Mouse (Mus musculus): Measurements from ENCODE around the gene Ptchd3. TPM values are rescaled to one million over a fixed set of nuclear protein-coding genes. Genes with fewer than 3 reads are reported as not detected.

Gene Ptchd3
- polyA plus RNA-seq, 1 experiment from 2014 or later: 0.04 TPM

DNA sequence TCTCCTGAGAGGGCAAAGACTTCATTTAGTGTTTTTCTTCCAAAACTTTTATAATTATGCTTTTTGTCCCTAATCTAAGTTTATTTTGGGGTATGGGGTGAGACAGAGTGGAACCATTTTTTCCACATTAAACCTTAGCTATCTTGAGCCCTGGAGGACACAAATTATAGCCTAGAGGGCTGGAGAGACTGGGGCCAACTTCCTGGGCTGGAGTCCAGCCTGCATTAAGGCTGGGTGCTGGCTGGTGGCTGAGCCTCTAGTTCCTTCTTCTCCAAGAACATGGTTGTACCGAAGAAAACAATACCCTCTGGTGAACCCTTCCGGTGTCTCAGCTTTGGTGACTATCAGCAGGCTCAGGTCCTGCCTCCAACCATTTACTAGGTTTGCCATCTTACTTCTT, 27.3 kb upstream of the Ptchd3 start:
- no peaks in the 10 kb centered on the region for H3K27me3 ChIP-seq (ENCODE audit: insufficient read depth, poor library complexity, severe bottlenecking)
- 95% methylated on average over 2 of the region's 2 CpGs for WGBS
- DNase-seq (ENCODE audit: low spot score): no peak
- no peaks in the 10 kb centered on the region for H3K9me3 ChIP-seq
- H3K36me3 ChIP-seq: no peaks in the 10 kb centered on the region
- H3K27ac ChIP-seq: no peak overlapping the region
- H3K4me3 ChIP-seq: no peak overlapping the region
- H3K4me1 ChIP-seq (replicated peaks): peaks cover 2% of the 10 kb centered on the region; the same call in 1 of the 2 replicates

DNA sequence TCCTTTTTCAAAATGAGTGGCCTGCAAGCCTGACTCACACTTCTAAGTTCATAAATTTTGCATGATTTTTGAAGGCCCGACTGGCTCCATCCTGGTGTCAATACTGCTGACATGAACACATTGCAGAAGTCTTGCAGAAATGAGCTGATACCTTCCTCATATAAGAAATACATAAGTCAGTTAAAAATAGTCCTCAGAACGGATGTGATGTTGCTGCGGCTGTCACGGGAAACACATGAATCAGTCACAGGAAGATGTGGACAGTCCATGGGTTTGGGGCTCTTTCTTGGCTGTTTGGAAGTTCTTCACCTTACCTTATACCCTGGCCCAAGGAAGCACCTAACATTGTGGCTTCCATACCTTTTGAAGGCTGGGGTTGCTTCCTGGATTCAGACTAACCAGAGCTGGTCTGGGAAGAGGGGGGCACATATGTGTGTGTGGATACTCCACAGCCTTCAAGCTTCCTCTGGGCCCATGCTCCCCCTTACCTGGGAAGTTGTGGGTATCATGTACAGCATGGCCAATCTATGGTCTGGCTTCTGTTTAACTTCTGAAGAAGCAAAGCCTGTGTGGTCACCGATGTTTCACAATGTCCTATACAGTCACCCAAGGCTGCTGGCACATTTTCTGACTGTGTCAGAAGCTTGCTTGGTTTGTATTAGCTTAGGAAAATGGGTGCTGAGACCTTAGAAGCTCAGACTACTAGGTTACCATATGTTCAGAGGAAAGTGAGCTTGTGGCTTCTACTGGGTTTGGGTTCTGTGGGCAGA, 25.6 kb upstream of the Ptchd3 start:
- H3K4me3 ChIP-seq: no peak overlapping the region
- H3K27ac ChIP-seq: no peak overlapping the region
- WGBS: 91% methylated on average over 5 of the region's 5 CpGs
- H3K9me3 ChIP-seq: no peaks in the 10 kb centered on the region
- no peaks in the 10 kb centered on the region for H3K27me3 ChIP-seq (ENCODE audit: insufficient read depth, poor library complexity, severe bottlenecking)
- H3K4me1 ChIP-seq (replicated peaks): peaks cover 8% of the 10 kb centered on the region
- no peaks in the 10 kb centered on the region for H3K36me3 ChIP-seq
- DNase-seq (ENCODE audit: low spot score): no peak

DNA sequence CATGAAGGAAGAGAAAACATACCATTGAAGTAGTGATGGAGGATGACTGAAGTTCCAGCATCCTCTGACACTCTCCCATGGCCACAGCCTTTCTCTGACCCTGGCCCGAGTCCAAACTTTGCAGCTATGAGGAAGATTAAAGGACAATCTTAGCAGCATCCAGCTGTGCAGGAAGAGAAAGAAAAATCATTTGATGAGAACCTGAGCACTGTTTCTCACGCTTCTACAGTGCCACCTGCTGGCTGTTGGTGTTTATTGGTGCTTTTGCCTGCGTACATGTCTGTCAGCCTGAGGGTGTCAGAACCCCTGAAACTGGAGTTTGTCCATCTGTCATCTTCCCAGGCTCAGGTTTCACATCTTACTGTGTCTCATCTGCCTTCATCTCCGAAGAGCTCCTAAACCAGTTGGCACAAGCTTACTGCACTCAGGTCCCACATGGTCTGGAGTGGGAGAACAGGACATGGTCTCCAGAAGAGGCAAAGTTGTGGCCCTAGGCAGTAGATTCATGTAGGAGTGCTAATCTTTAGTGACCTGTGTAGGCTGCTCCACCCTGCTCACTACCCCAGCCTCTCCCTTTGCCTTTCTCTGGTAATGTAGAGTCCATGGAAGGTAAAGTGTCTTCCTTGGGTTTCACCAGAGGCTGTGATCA, 21.7 kb upstream of the Ptchd3 start:
- peak; percentile 80 for DNase-seq (ENCODE audit: low spot score)
- Histone ChIP-seq H3K4me1 (replicated peaks) (peaks cover 8% of the 10 kb centered on the region), H3K4me3 (no peak overlapping the region), H3K27me3 (ENCODE audit: insufficient read depth, poor library complexity, severe bottlenecking) (no peaks in the 10 kb centered on the region), H3K36me3 (no peaks in the 10 kb centered on the region), H3K9me3 (no peaks in the 10 kb centered on the region), H3K27ac (no peak overlapping the region)
- WGBS: 5% methylated on average over 4 of the region's 4 CpGs

DNA sequence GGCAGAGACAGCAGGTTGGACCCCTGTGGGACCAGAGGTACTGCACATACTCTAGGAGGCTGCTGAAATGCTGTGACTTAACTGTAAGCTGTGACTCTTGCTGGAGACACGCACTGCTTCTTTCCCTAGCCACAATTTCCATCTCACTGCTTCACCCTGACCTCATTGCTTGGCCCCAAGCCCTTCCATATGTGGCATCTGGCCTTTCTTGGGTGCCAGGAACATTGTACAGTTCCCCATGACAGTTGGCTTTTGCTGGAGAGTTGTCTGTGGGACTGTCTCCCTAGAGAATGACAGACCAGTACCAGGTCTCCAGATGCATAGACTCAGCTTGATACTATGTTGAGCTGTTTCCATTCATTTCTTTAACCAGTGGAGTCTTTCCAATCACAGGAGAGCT, 21.2 kb upstream of the Ptchd3 start:
- no peak for DNase-seq (ENCODE audit: low spot score)
- H3K9me3 ChIP-seq: no peaks in the 10 kb centered on the region
- WGBS: 39% methylated on average over 1 of the region's 1 CpGs
- H3K36me3 ChIP-seq: no peaks in the 10 kb centered on the region
- no peaks in the 10 kb centered on the region for H3K27me3 ChIP-seq (ENCODE audit: insufficient read depth, poor library complexity, severe bottlenecking)
- H3K4me3 ChIP-seq: no peak overlapping the region
- H3K4me1 ChIP-seq (replicated peaks): peaks cover 8% of the 10 kb centered on the region
- no peak overlapping the region for H3K27ac ChIP-seq

DNA sequence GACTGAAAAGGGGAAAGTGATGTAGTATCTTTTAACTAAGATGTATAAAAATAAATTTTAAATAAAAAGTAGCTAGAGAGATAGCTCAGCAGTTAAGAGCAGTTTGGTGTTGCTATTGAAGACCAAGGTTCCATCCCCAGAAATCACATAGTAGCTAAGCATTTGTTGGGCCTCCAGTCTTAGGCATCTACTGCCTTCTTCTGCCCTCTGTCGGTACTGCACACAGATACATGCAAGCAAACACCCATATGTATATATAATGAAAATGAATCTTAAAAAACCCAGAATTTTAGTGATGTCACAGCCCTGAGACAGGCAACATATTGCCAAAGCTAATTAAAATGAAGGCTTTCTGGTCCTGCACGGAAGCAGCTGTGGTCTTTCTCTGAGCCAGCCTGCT, 15.9 kb downstream of the Ptchd3 start:
- H3K27ac ChIP-seq: no peak overlapping the region
- no peaks in the 10 kb centered on the region for H3K9me3 ChIP-seq
- H3K4me3 ChIP-seq: no peak overlapping the region
- no peaks in the 10 kb centered on the region for H3K27me3 ChIP-seq (ENCODE audit: insufficient read depth, poor library complexity, severe bottlenecking)
- H3K36me3 ChIP-seq: no peaks in the 10 kb centered on the region
- H3K4me1 ChIP-seq (replicated peaks): peaks cover 5% of the 10 kb centered on the region; the same call in 1 of the 2 replicates
- WGBS: 46% methylated on average over 2 of the region's 2 CpGs
- no peak for DNase-seq (ENCODE audit: low spot score)

DNA sequence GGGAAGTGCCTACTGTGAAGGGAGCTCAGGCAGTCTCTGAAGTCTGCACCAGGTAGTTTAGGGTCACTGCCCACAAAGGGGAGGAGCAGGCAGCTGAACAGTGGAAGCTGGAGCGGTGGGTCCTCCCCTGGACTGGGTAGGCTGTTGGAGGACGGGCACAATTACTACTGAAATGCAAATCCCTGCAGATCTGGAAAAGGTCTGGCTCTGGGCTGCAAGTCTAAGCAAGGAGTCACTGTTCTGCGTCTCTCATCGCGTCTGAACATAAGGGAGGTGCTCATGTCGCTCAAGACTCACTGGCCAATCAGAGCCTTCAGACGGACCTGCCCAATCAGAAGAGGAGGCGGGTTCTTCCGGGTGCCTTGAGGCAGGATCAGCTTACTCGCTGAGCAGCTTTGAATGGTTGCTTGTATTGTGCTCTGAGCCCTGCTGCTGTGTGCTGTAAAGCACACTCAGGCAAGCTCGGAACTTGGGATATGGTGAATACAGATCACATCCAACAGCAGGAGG, 17.8 kb downstream of the Ptchd3 start:
- Histone ChIP-seq H3K9me3 (peaks cover 8% of the 10 kb centered on the region; the same call in 1 of the 2 replicates), H3K4me3 (peak overlapping the region; percentile 61), H3K36me3 (no peaks in the 10 kb centered on the region), H3K27ac (peak overlapping the region; percentile 89), H3K4me1 (replicated peaks) (peaks cover 5% of the 10 kb centered on the region; the same call in 1 of the 2 replicates), H3K27me3 (ENCODE audit: insufficient read depth, poor library complexity, severe bottlenecking) (no peaks in the 10 kb centered on the region)
- peak; percentile 88 for DNase-seq (ENCODE audit: low spot score)
- WGBS: under 1% methylated on average over 11 of the region's 11 CpGs

Other genes starting within 250 kb of the Ptchd3 start
- 7.3 and 7.6 TPM in 2 replicates for gene B3gntl1, start 157.1 kb upstream of the Ptchd3 start, polyA plus RNA-seq (2016; fragmentation: Nextera tagmentation; extraction: Ambion mirVana)
- gene Metrnl, start 128.7 kb upstream of the Ptchd3 start, polyA plus RNA-seq (2016; fragmentation: Nextera tagmentation; extraction: Ambion mirVana): 22.1 and 33.2 TPM in 2 replicates

Data from hindbrain, embryonic 10.5 days (tissue).